Mouse (Mus musculus): ENCODE measurements around the gene 4931429L15Rik.
A peak's percentile ranks its signal among the peaks of the same experiment; 100 is the strongest.
"Not testable (repeated sequence)": the region's sequence is repeated elsewhere in the genome, so short reads cannot be mapped to it uniquely, and the experiment has no call there.

The 4931429L15Rik gene

GRCm38 (mm10) chr9:46319886-46320285 lies at the start of gene 4931429L15Rik:
TSS of gene 4931429L15Rik (minus strand) at chr9:46319986.
- not testable (repeated sequence) for DNase-seq (ENCODE audit: low read depth, low spot score)

- DNase-seq (ENCODE audit: low read depth, low spot score): no peak
Measured at GRCm38 (mm10) chr9:46362459-46362858, 42.7 kb upstream of the 4931429L15Rik start.

- DNase-seq (ENCODE audit: low read depth, low spot score): no peak
Measured at GRCm38 (mm10) chr9:46361461-46362111, 41.8 kb upstream of the 4931429L15Rik start.

GRCm38 (mm10) chr9:46353992-46354391 lies 34.2 kb upstream of the 4931429L15Rik start:
- DNase-seq (ENCODE audit: low read depth, low spot score): peak; percentile 79

- no peak for DNase-seq (ENCODE audit: low read depth, low spot score)
Measured at GRCm38 (mm10) chr9:46353330-46353724, 33.5 kb upstream of the 4931429L15Rik start.

- DNase-seq (ENCODE audit: low read depth, low spot score): no peak
Measured at GRCm38 (mm10) chr9:46352651-46353329, 33.0 kb upstream of the 4931429L15Rik start.

- DNase-seq (ENCODE audit: low read depth, low spot score): peak; percentile 31
Measured at GRCm38 (mm10) chr9:46350451-46350981, 30.7 kb upstream of the 4931429L15Rik start.

GRCm38 (mm10) chr9:46345887-46346665 lies 26.3 kb upstream of the 4931429L15Rik start:
- no peak for DNase-seq (ENCODE audit: low read depth, low spot score)

GRCm38 (mm10) chr9:46339051-46339652 lies 19.4 kb upstream of the 4931429L15Rik start:
- DNase-seq (ENCODE audit: low read depth, low spot score): no peak

- no peak for DNase-seq (ENCODE audit: low read depth, low spot score)
Measured at GRCm38 (mm10) chr9:46338384-46338783, 18.6 kb upstream of the 4931429L15Rik start.

- no peak for DNase-seq (ENCODE audit: low read depth, low spot score)
Measured at GRCm38 (mm10) chr9:46337852-46338291, 18.1 kb upstream of the 4931429L15Rik start.

GRCm38 (mm10) chr9:46337331-46337730 lies 17.5 kb upstream of the 4931429L15Rik start:
- no peak for DNase-seq (ENCODE audit: low read depth, low spot score)

GRCm38 (mm10) chr9:46336294-46336693 lies 16.5 kb upstream of the 4931429L15Rik start:
- not testable (repeated sequence) for DNase-seq (ENCODE audit: low read depth, low spot score)

GRCm38 (mm10) chr9:46335461-46335995 lies 15.7 kb upstream of the 4931429L15Rik start:
- no peak for DNase-seq (ENCODE audit: low read depth, low spot score)

- no peak for DNase-seq (ENCODE audit: low read depth, low spot score)
Measured at GRCm38 (mm10) chr9:46334471-46335025, 14.8 kb upstream of the 4931429L15Rik start.

GRCm38 (mm10) chr9:46331301-46331700 lies 11.5 kb upstream of the 4931429L15Rik start:
- DNase-seq (ENCODE audit: low read depth, low spot score): no peak

GRCm38 (mm10) chr9:46330586-46330895 lies 10.8 kb upstream of the 4931429L15Rik start:
- DNase-seq (ENCODE audit: low read depth, low spot score): no peak

GRCm38 (mm10) chr9:46329801-46330585 lies 10.2 kb upstream of the 4931429L15Rik start:
- no peak for DNase-seq (ENCODE audit: low read depth, low spot score)

- DNase-seq (ENCODE audit: low read depth, low spot score): no peak
Measured at GRCm38 (mm10) chr9:46329250-46329648, 9.5 kb upstream of the 4931429L15Rik start.

- no peak for DNase-seq (ENCODE audit: low read depth, low spot score)
Measured at GRCm38 (mm10) chr9:46328572-46329249, 8.9 kb upstream of the 4931429L15Rik start.

All from 3T3-L1 (cell line).